Mouse (Mus musculus): Measurements from ENCODE around the gene Rdh14.

Rdh14 gene

DNA sequence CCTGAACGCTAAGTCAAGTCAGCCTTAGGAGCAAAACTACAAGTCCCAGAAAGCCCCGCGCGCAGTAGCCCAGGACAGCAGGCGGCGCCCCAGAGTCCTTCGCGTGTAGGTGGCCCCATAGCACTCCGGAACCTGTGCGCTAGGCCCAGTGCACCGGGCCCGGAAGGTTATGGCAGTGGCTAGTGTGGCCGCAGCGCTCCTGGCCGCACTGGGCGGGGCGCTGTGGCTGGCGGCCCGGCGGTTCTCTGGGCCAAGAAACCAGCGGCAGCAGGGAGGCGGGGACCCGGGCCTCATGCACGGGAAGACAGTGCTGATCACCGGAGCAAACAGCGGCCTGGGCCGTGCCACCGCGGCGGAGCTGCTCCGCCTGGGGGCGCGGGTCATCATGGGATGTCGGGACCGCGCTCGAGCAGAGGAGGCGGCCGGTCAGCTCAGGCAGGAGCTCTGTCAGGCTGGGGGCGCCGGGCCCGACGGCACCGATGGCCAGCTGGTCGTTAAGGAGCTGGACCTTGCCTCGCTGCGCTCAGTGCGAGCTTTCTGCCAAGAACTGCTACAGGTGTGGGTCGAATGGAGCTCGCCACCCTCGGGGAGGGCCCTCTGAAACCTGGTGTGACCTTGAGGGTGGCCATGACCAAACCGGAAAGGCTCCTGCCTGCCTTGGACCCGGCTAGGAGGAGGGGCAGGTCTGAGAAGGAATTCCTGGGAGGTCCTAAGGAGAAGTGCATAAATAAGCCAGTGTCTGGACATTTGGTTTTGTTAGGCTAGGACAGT is at the start of gene Rdh14:
TSS of gene Rdh14 (plus strand) at position 102 of the 771 bp plus-strand sequence.
- in situ Hi-C loops (cut with MboI), result no loop called here

DNA sequence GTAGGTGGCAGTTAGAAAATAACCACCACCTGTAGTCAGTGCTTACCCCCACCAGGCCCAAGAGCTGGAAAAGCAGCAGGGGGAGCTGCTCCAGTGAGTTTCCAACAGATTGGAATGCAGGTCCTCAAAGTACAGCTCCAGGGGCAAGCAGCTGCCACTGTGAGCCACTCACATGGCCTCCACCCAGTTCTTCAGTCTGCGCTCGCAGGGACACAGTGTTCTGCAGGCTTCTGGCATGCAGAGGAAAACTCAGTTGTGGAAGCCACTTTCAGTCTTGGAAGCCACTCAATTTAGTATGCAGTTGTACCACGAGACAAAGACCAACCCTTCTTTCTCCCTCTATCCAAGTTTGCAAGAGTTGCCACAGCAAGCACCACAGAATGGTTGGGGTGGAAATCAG is 39.9 kb upstream of the Rdh14 start:
- in situ Hi-C loops (cut with MboI), result no loop called here

DNA sequence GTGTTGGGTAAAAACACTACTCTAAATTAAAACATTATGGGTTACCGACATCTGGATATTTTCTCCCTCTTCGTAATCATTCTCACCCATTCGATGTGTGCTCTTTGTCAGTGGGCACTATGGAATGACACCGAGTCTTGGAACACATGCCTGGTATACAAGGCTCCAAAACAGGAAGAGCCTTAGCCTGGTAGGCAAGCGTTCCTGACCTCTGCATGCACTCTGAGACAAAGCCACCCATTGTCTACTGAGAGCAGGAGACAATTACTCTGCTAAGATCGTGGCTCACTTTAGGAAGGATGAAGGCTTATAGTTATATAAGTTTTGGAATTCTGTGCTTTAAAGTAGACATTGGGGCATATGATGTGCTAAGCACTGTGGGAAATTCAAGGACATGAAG is 32.8 kb upstream of the Rdh14 start:
- in situ Hi-C loops (cut with MboI), result no loop called here

DNA sequence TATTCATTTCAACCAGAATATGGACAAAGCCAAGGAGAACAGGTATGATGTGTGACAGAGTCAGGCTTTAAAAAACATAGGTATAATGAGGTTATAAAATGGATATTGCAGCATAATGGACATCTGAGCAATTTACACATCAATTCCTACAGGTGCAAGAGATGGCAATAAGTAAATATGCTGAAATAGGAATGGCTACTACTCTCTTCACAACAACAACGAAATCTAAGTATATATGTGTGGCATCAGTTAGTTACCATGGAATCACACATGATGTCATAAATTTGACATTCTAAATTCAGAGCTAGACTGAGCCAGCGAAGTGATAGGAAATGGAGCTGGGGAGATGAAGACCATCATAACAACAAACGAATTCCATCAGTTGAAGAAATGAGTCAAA is 20.9 kb upstream of the Rdh14 start, which contains the start of gene Nt5c1b:
TSS of gene Nt5c1b (plus strand) at position 301 of the 400 bp plus-strand sequence.
- in situ Hi-C loops (cut with MboI), result no loop called here

DNA sequence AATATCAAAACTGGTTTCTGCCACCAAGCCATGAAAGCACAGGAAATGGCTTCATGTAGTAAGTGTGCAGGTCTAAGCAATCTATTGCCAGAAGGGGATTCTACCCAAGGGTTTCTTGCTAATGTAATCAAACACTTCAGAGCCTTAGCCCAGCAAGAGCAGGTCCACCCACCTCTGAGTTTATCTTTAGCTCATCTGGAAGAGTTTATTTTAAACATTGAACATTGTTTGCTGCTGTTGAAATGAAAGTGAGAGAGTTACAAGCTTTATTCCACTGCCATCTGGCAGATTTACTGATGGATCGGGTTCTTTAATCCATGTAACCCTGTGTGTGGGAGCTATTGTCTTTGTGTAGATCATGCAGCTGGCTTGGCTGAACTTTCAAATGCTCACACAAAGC is 10.2 kb downstream of the Rdh14 start:
- in situ Hi-C loops (cut with MboI), result no loop called here

DNA sequence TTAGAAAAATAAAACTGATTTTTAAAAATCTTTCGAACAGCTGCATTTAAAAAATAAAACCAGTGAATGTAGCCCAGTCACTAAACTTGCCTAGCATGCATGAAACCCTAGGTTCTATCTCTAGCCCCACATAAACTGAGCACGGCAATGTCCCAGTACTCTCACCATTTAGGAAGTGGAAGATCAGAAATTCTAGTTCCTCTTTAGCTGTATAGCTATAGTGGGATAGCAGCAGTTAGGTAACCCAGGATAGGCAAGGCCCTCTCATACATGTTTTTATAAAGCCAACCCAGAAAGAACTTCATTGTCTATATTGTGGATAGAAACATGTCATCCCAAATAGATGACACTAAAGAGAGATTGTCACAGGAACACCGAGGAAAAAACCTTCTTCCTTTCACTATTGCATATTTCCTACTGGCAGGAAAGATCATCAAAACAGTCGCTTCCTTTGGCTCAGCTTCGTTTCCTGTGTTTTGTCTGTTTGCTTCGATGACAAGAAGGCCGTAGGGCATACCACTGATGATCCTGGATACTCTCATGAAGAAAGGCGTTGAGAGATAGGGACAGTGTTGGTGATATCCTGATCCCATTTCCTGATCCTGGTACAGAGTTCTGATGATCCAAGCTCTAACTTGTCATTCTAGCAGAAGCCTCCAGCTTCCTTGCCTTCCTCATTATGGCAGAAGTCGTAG is 12.0 kb downstream of the Rdh14 start:
- in situ Hi-C loops (cut with MboI), result no loop called here

DNA sequence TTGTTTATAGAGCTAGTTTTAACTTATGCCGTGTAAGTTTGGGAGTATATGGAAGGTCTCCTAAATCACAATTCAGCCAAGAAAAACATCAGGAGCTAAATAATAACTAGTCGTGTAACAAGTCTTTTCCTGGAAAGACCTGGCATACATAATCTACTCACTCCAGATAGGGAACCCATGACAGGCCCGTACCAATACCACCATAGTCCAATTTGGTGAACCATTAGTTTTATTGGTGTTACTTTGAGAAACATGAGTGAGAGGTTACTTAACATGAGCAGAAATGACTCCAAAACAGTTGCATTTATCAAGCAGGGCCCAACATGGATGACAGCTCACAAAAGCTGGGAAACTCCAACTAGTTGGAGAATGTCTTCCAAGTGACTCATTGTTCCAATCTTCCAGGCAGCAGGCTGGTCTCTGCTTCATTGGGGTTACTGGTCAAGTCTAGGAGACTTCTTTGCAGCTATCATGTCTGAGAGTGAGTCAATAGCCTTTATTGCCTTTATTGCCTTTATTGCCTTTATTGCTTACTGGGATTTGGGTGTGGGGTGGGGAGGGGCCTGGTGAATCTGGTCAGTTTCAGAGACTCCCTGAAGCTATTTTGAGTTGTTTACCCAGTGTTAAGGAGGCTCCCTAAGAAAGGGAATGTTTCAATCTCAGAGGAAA is 20.1 kb downstream of the Rdh14 start:
- in situ Hi-C loops (cut with MboI), result no loop called here

DNA sequence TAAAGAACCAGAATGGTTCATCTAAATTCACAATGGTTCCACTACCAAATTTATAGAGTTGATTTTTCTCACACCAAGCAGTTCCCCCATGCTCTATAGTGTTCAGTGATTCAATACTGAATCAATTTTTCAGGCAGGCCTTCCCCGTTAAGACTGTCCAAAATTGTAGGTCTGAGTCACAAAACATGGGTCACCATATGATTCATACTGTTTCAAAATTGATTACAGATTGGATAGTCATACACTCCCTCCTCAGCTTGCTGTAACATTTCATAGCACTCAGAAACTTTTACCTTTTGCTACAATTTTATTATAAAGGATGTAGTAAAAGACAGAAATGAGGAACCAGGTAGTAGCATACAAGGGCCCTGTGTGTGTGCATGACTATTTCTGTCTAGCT is 20.9 kb downstream of the Rdh14 start:
- in situ Hi-C loops (cut with MboI), result no loop called here

DNA sequence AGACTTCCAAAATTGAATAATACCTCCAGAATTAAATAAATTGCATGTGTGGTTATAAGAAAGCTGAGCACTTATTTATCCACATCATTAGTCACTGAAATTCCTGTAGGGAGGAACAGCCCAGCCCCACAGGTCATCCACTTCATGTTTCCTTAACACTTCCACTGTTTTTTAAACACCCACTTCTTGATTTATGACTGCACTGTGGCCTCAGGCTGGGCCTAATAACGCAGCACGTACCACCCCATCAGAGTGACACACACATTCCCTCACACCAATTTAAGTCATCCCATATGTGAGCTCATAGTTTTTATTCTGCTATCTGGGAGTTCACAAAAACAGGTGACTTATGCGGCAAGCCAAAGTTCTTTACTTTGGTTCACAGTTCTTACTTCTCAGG is 31.8 kb downstream of the Rdh14 start:
- in situ Hi-C loops (cut with MboI), result no loop called here

DNA sequence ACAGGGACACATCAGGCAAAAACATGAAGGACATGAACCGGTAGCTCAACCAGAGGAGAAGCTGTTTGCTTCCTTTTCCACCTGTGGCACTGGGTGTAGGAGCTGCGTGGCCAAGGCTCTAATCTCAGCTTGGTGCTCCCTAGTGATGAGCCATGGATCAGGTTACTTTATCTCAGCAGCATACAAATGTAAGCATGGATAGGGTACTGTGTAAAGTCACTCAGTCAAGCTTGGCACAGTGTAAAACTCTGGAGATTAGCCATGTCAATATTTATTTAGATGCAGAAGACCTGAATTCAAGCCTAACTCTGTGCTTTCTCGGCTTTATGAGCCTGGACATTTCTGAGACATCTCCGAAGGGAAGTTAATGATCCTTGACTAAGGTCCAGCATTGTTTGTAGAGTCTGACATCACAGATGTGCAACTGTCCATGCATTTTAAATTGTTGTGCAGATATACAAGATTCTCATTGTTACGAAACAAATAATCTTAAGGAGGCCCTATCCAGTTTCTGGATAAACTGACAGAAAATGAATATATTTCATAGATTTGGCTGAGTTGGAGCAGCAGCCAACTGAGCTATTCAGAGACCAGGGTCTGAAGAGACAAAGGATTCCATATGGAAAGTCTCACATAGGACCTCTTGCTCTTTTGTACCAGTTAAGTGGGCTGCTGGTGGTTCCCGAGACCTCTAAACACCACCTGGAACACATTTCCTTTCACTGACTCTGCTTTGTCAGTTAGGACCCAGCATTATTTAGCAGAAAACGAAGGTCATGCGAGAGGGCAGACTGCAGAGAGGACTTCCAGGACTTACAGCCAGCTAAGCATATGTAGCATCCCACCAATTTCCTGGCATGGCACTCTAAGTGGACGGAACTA is 35.7 kb downstream of the Rdh14 start:
- in situ Hi-C loops (cut with MboI), result no loop called here

DNA sequence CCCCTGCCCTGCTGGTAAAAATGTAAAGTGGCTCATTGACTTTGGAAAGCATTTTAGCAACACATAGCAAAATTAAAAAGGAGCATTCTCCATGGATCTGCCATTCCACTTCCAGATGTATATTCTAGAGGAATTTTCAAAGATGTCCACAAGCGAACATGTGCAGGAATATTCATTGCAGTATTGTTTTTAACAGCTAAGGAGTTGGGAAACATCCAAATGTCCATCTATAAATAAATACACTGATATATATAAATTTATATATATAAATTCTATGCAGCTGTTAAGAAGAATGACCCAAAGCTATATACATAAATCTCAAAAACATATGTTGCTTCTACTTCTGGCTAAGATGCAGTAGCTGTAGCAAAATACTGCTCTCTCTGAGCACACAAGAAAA is 40.4 kb downstream of the Rdh14 start:
- in situ Hi-C loops (cut with MboI), result loop anchor here (10.0 kb wide), 1 partner anchor 1376 kb away; no protein-coding TSS in a partner anchor

DNA sequence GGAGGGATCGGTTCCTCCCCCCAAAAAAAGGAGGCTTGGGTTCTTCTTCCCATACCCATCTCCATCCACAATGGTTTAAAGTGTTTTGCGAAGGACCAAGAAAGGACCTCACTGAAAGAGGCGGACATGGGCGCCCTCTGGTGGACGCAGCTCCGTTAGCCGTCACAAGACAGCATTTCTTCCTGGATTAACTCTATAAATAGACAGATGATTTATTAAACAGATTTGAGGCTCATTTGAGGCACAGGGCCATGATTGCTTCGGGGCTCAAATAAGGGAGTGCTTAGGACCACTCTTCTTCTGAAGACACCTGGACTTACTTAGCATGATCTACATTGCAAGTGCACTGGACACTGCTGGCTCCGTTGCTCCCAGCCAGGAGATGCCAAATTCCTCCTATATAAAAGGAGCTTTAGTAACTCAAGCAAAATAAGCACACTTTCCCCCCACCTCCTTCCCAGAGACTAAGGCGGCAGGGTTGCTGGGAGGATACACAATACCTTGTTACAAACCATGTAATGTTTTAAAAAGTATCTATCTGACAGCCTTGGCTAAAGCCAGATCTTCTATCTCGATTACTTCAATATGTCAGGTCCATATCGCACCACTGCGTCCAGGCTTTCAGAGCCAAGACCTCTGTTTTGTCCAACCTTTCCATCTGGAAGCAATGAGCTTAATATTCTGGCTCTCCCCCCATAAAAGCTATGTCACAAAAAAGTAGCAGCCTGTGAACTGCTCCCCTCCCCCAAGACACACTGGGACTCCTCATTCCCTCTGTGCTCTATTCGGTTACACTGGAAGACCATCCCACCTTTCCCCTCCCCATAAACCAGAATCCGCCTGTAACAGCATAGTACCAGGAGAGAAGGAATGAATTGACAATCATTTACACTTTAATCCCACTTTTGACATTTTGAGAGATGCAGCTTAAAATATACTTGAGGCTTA is 47.8 kb downstream of the Rdh14 start:
- in situ Hi-C loops (cut with MboI), result loop anchor here (10.0 kb wide), 1 partner anchor 1384 kb away; no protein-coding TSS in a partner anchor

DNA sequence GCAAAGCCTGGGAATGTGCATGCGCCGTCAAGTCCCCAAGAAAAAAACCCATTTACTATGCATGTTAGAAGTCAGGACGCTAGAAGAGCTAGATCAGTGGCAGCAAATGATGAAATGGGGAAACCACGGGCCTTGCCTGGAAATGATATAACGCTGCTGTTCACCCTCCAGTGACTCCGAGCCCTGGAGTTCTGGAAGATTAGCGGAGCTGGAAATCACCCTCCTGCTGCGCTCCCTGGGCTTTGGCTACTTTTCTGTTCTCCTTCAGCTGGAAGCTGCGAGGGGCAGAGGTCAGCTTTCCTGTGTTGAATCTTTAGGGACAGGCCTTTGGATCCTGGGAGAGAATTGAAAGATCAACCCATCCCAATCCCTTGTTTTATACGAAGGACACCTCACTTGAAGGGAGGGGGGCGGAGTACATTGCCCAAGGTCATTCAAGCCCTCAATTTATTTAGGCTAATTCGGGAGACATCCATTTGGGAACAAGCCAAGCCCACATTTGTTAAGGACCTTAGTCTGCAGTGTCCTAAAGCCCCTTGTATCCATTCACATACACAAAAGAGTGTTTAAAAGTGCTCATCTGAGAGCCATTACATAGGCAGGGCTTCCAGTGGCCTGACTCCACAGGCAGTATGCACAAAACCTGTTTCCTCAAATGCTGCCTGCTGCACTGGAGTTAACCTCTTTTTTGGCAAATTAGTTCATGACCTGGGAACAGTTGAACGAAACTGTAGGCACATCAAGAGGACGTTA is 49.1 kb downstream of the Rdh14 start:
- in situ Hi-C loops (cut with MboI), result loop anchor here (10.0 kb wide), 1 partner anchor 1385 kb away; no protein-coding TSS in a partner anchor

All from mature B cell (primary cell).